Mouse (Mus musculus) embryonic stem cell, embryonic (primary cell): ENCODE measurements at regions not wholly inside any gene's neighbourhood (a gene's known extent, or its start where the extent isn't known, plus 50 kb on each side); places are given as distances from the start of the nearest gene placed in this dataset.

Source experiments
- CTCF ChIA-PET, 4 experiments: fragments of 300-600 bp in 2 of 4; fragments of 350-600 bp in 2 of 4; sonication (Branson Sonifier 250); formaldehyde crosslinking; loops; one replicate each; lab custom pipeline; 2022; ENCODE audit warnings: inconsistent platforms in 2 of 4; lab: Charles Lee
- POLR2A ChIA-PET, 4 experiments: fragments of 300-600 bp in 2 of 4; fragments of 350-600 bp in 2 of 4; sonication (Branson Sonifier 250); formaldehyde crosslinking; loops; one replicate each; lab custom pipeline; 2022; ENCODE audit warnings: antibody characterized with exemption in 4 of 4, inconsistent platforms in 1 of 4; lab: Charles Lee

- CTCF ChIA-PET, result interaction anchor here in 1 of 4 experiments (0.6 kb wide), 1 partner anchor 80 kb away, joined by 3 read pairs; no protein-coding TSS in a partner anchor
Observed at GRCm38 (mm10) chr16:5445776-5446175, 190.0 kb upstream of the Eef2kmt start.

GRCm38 (mm10) chr16:5444785-5445184 is 189.0 kb upstream of the Eef2kmt start:
- CTCF ChIA-PET, result interaction anchor here in 1 of 4 experiments (1.1 kb wide), 1 partner anchor 93 kb away, joined by 3 read pairs; no protein-coding TSS in a partner anchor
- POLR2A ChIA-PET, result no interaction called here

More at GRCm38 (mm10) chr16:5445776-5446175, 190.0 kb upstream of the Eef2kmt start:
- POLR2A ChIA-PET, result no interaction called here

GRCm38 (mm10) chr16:5439717-5440116 is 183.9 kb upstream of the Eef2kmt start:
- ChIA-PET CTCF (no interaction called here), POLR2A (no interaction called here)

GRCm38 (mm10) chr16:5438405-5438804 is 182.6 kb upstream of the Eef2kmt start:
- POLR2A ChIA-PET, result no interaction called here
- CTCF ChIA-PET, result no interaction called here

GRCm38 (mm10) chr16:5431689-5432088 is 175.9 kb upstream of the Eef2kmt start:
- CTCF ChIA-PET, result interaction anchor here in 2 of 4 experiments (1.1 to 1.3 kb wide), 2 partner anchors 9 to 36 kb away, joined by 4 read pairs; no protein-coding TSS in a partner anchor
- POLR2A ChIA-PET, result no interaction called here

- ChIA-PET POLR2A (no interaction called here), CTCF (interaction anchor here in 2 of 4 experiments (0.6 to 1.3 kb wide), 2 partner anchors 36 to 193 kb away, joined by 4 read pairs; no protein-coding TSS in a partner anchor)
Observed at GRCm38 (mm10) chr16:5431111-5431510, 175.3 kb upstream of the Eef2kmt start.

- POLR2A ChIA-PET, result no interaction called here
- CTCF ChIA-PET, result interaction anchor here in 1 of 4 experiments (1.1 kb wide), 1 partner anchor 38 kb away, joined by 3 read pairs; no protein-coding TSS in a partner anchor
Observed at GRCm38 (mm10) chr16:5429466-5429865, 173.7 kb upstream of the Eef2kmt start.

- CTCF ChIA-PET, result interaction anchor here in 1 of 4 experiments (0.6 kb wide), 1 partner anchor 193 kb away, joined by 3 read pairs; no protein-coding TSS in a partner anchor
- POLR2A ChIA-PET, result no interaction called here
Observed at GRCm38 (mm10) chr16:5425908-5426307, 170.1 kb upstream of the Eef2kmt start.

GRCm38 (mm10) chr16:5422041-5422440 is 166.3 kb upstream of the Eef2kmt start:
- ChIA-PET POLR2A (no interaction called here), CTCF (interaction anchor here in 2 of 4 experiments (0.5 to 0.7 kb wide), 2 partner anchors 10 to 52 kb away, joined by 4 to 9 read pairs; no protein-coding TSS in a partner anchor)

GRCm38 (mm10) chr16:5421591-5421990 is 165.8 kb upstream of the Eef2kmt start:
- CTCF ChIA-PET, result no interaction called here
- POLR2A ChIA-PET, result no interaction called here

- POLR2A ChIA-PET, result no interaction called here
- CTCF ChIA-PET, result interaction anchor here in 1 of 4 experiments (0.9 to 1.0 kb wide), 2 partner anchors 48 to 51 kb away, joined by 3 read pairs; no protein-coding TSS in a partner anchor
Observed at GRCm38 (mm10) chr16:5419467-5419866, 163.7 kb upstream of the Eef2kmt start.

- CTCF ChIA-PET, result interaction anchor here in 1 of 4 experiments (0.9 to 1.0 kb wide), 2 partner anchors 49 to 52 kb away, joined by 3 read pairs; no protein-coding TSS in a partner anchor
- POLR2A ChIA-PET, result interaction anchor here in 1 of 4 experiments (0.6 kb wide), 1 partner anchor 346 kb away, joined by 4 read pairs; no protein-coding TSS in a partner anchor
Observed at GRCm38 (mm10) chr16:5418462-5419197, 162.8 kb upstream of the Eef2kmt start.

- ChIA-PET CTCF (interaction anchor here (0.6 to 2.4 kb wide), 7 partner anchors 9 to 295 kb away, joined by 3 to 9 read pairs (median 3); no protein-coding TSS in a partner anchor), POLR2A (interaction anchor here in 3 of 4 experiments (0.6 to 1.0 kb wide), 3 partner anchors 42 to 56 kb away, joined by 3 read pairs; no protein-coding TSS in a partner anchor)
Observed at GRCm38 (mm10) chr16:5415310-5415709, 159.5 kb upstream of the Eef2kmt start.

- CTCF ChIA-PET, result interaction anchor here in 1 of 4 experiments (0.5 kb wide), 1 partner anchor 93 kb away, joined by 3 read pairs; no protein-coding TSS in a partner anchor
- POLR2A ChIA-PET, result no interaction called here
Observed at GRCm38 (mm10) chr16:5411819-5412385, 156.1 kb upstream of the Eef2kmt start.

- POLR2A ChIA-PET, result interaction anchor here in 1 of 4 experiments (1.0 kb wide), 1 partner anchor 142 kb away, joined by 3 read pairs; no protein-coding TSS in a partner anchor
- CTCF ChIA-PET, result interaction anchor here (0.5 to 3.6 kb wide), 12 partner anchors 9 to 1216 kb away, joined by 3 to 28 read pairs (median 3); no protein-coding TSS in a partner anchor
Observed at GRCm38 (mm10) chr16:5406711-5407110, 150.9 kb upstream of the Eef2kmt start.

- CTCF ChIA-PET, result interaction anchor here in 3 of 4 experiments (0.6 to 1.1 kb wide), 3 partner anchors 14 to 902 kb away, joined by 3 read pairs; no protein-coding TSS in a partner anchor
- POLR2A ChIA-PET, result interaction anchor here in 1 of 4 experiments (0.9 kb wide), 1 partner anchor 27 kb away, joined by 3 read pairs; no protein-coding TSS in a partner anchor
Observed at GRCm38 (mm10) chr16:5393336-5393735, 137.6 kb upstream of the Eef2kmt start.

- POLR2A ChIA-PET, result interaction anchor here in 3 of 4 experiments (0.6 to 1.0 kb wide), 6 partner anchors 11 to 600 kb away, joined by 3 read pairs; no protein-coding TSS in a partner anchor
- CTCF ChIA-PET, result interaction anchor here in 2 of 4 experiments (0.7 kb wide), 3 partner anchors 12 to 127 kb away, joined by 3 to 5 read pairs (median 3); no protein-coding TSS in a partner anchor
Observed at GRCm38 (mm10) chr16:5382930-5383329, 127.1 kb upstream of the Eef2kmt start.

GRCm38 (mm10) chr16:5382228-5382884 is 126.6 kb upstream of the Eef2kmt start:
- POLR2A ChIA-PET, result interaction anchor here in 3 of 4 experiments (0.5 to 1.0 kb wide), 6 partner anchors 11 to 725 kb away, joined by 3 to 4 read pairs (median 3); no protein-coding TSS in a partner anchor
- CTCF ChIA-PET, result interaction anchor here in 2 of 4 experiments (0.7 to 0.8 kb wide), 4 partner anchors 11 to 126 kb away, joined by 3 to 5 read pairs (median 3); no protein-coding TSS in a partner anchor
